Mouse (Mus musculus): Measurements from ENCODE around the gene Myo10.

GRCm38 (mm10) chr15:25723281-25724113 lies 101.2 kb downstream of the Myo10 start:
- TF ChIP-seq CTCF (IDR thresholded peaks at IDR 0.05; ENCODE audit: low read depth) (no peak), EP300 (IDR thresholded peaks at IDR 0.05; ENCODE audit: low read depth) (peak; percentile 18; the same call in 1 of the 2 replicates)
